Mouse (Mus musculus): ENCODE measurements around the gene Rapgefl1. TPM values are rescaled to one million over a fixed set of nuclear protein-coding genes. Genes with fewer than 3 reads are reported as not detected.

The Rapgefl1 gene
- total and polyA plus RNA-seq, 3 experiments = 0.58 to 1.4 TPM; not detected in 1

- Histone ChIP-seq H3K79me2 (ENCODE audit: control insufficient read depth, insufficient read depth, low read length, poor library complexity) (no peaks in the 10 kb centered on the region), H3K27me3 (ENCODE audit: control insufficient read depth in 1 of 2, insufficient read depth in 2 of 2, low read length in 2 of 2) (no peaks in the 10 kb centered on the region), H3K4me1 (ENCODE audit: control insufficient read depth in 1 of 2, insufficient read depth in 2 of 2, low read length in 2 of 2) (peaks cover 0 to 5% of the 10 kb centered on the region in 2 experiments; a peak in 2 of 4 replicates), H3K9me3 (replicated peaks; ENCODE audit: insufficient read depth, low read length) (no peaks in the 10 kb centered on the region), H3K36me3 (ENCODE audit: control insufficient read depth in 1 of 2, insufficient read depth in 2 of 2, low read length in 2 of 2) (peaks cover 0 to 26% of the 10 kb centered on the region in 2 experiments; a peak in 2 of 4 replicates), H3K9ac (ENCODE audit: control insufficient read depth, low read depth, low read length, poor library complexity, severe bottlenecking) (no peak overlapping the region), H3K4me3 (ENCODE audit: control insufficient read depth in 1 of 2, insufficient read depth in 1 of 2, low read depth in 2 of 2, low read length in 2 of 2) (no peak overlapping the region), H3K27ac (ENCODE audit: control insufficient read depth, low read depth, low read length) (no peak overlapping the region)
- DNase-seq (ENCODE audit: low read depth, low spot score) = no peak
- TF ChIP-seq ELF1 (IDR thresholded peaks at IDR 0.05; ENCODE audit: low read depth, low read length) (no peak), TCF12 (IDR thresholded peaks at IDR 0.05; ENCODE audit: low read depth, low read length) (no peak), EP300 (IDR thresholded peaks at IDR 0.05; ENCODE audit: low read depth in 1 of 2, low read length in 2 of 2) (no peak), ZKSCAN1 (IDR thresholded peaks at IDR 0.05; ENCODE audit: low read depth, low read length) (no peak), MYC (IDR thresholded peaks at IDR 0.05; ENCODE audit: low read depth, low read length) (no peak), ZMIZ1 (IDR thresholded peaks at IDR 0.05; ENCODE audit: low read depth, low read length) (no peak), CHD2 (IDR thresholded peaks at IDR 0.05; ENCODE audit: low read length) (no peak), USF1 (IDR thresholded peaks at IDR 0.05; ENCODE audit: low read depth, low read length) (no peak), POLR2A (IDR thresholded peaks at IDR 0.05; ENCODE audit: control insufficient read depth in 1 of 2, insufficient read depth in 1 of 2, low read depth in 1 of 2, low read length in 2 of 2, poor library complexity in 1 of 2) (no peak), RCOR1 (IDR thresholded peaks at IDR 0.05; ENCODE audit: low read depth, low read length) (no peak), SIN3A (IDR thresholded peaks at IDR 0.05; ENCODE audit: low read length) (no peak), UBTF (IDR thresholded peaks at IDR 0.05; ENCODE audit: borderline replicate concordance, insufficient read depth, low read depth, low read length) (no peak), POLR2AphosphoS5 (IDR thresholded peaks at IDR 0.05; ENCODE audit: borderline replicate concordance, low read depth, low read length) (no peak), MAZ (IDR thresholded peaks at IDR 0.05; ENCODE audit: low read depth, low read length) (no peak), KAT2A (conservative IDR thresholded peaks at IDR 0.05; ENCODE audit: low read depth, low read length) (no peak), MAFK (IDR thresholded peaks at IDR 0.05; ENCODE audit: borderline replicate concordance, low read depth, low read length) (no peak)
Measured at GRCm38 (mm10) chr11:98892426-98892825, 55.8 kb downstream of the Rapgefl1 start.

GRCm38 (mm10) chr11:98900529-98901125 is 64.0 kb downstream of the Rapgefl1 start:
- Histone ChIP-seq H3K27ac (ENCODE audit: control insufficient read depth, low read depth, low read length) (peak overlapping the region; percentile 33; the same call in 1 of the 2 replicates), H3K36me3 (ENCODE audit: control insufficient read depth in 1 of 2, insufficient read depth in 2 of 2, low read length in 2 of 2) (peaks cover 12 to 31% of the 10 kb centered on the region in 2 experiments), H3K27me3 (ENCODE audit: control insufficient read depth in 1 of 2, insufficient read depth in 2 of 2, low read length in 2 of 2) (no peaks in the 10 kb centered on the region), H3K4me1 (ENCODE audit: control insufficient read depth in 1 of 2, insufficient read depth in 2 of 2, low read length in 2 of 2) (peaks cover 17 to 36% of the 10 kb centered on the region in 2 experiments), H3K4me3 (ENCODE audit: control insufficient read depth in 1 of 2, insufficient read depth in 1 of 2, low read depth in 2 of 2, low read length in 2 of 2) (no peak overlapping the region), H3K9ac (ENCODE audit: control insufficient read depth, low read depth, low read length, poor library complexity, severe bottlenecking) (0 out of 2 replicates have a peak overlapping the region, but pooled peaks have one; percentile 27), H3K79me2 (ENCODE audit: control insufficient read depth, insufficient read depth, low read length, poor library complexity) (no peaks in the 10 kb centered on the region), H3K9me3 (replicated peaks; ENCODE audit: insufficient read depth, low read length) (no peaks in the 10 kb centered on the region)
- DNase-seq (ENCODE audit: low read depth, low spot score) = peak; percentile 75
- TF ChIP-seq ZC3H11A (IDR thresholded peaks at IDR 0.05; ENCODE audit: low read depth, low read length) (no peak), ELF1 (IDR thresholded peaks at IDR 0.05; ENCODE audit: low read depth, low read length) (peak; percentile 56), HCFC1 (IDR thresholded peaks at IDR 0.05; ENCODE audit: low read depth, low read length) (no peak), USF1 (IDR thresholded peaks at IDR 0.05; ENCODE audit: low read depth, low read length) (no peak), EP300 (IDR thresholded peaks at IDR 0.05; ENCODE audit: low read depth in 1 of 2, low read length in 2 of 2) (peak in 1 of 2 experiments; percentile 25; a peak in 1 of 4 replicates), TBP (IDR thresholded peaks at IDR 0.05; ENCODE audit: low read depth, low read length) (no peak), ETS1 (IDR thresholded peaks at IDR 0.05; ENCODE audit: low read depth, low read length) (no peak)

Data from MEL (cell line).